Mouse (Mus musculus) liver, postnatal 0 days (tissue): ENCODE measurements around the gene Slc22a15.

Experiments used
- CTCF ChIP-seq: sonication (generic); IDR thresholded peaks from 2 replicates; pipeline ENCODE4 v1.5.1; 2016; ENCODE audit warnings: antibody characterized with exemption, low read depth
- EP300 ChIP-seq: IDR thresholded peaks from 2 replicates; pipeline ENCODE4 v1.6.1; 2016; ENCODE audit warnings: antibody characterized with exemption, low read depth, mild to moderate bottlenecking

GRCm38 (mm10) chr3:101814790-101815189 lies 109.5 kb downstream of the Slc22a15 start:
- no peak for TF ChIP-seq CTCF
- TF ChIP-seq EP300: no peak
